Mouse (Mus musculus): ENCODE data around the gene Mep1a. TPM values are rescaled to one million over a fixed set of nuclear protein-coding genes. Genes with fewer than 3 reads are reported as not detected.
"Not testable (repeated sequence)": the region's sequence is repeated elsewhere in the genome, so short reads cannot be mapped to it uniquely, and the experiment has no call there.

Mep1a gene
- total and polyA plus RNA-seq, 3 experiments = not detected

- no peaks in the 10 kb centered on the region for H3K79me2 ChIP-seq (ENCODE audit: control insufficient read depth, insufficient read depth, low read length, poor library complexity)
- H3K9me3 ChIP-seq (replicated peaks; ENCODE audit: insufficient read depth, low read length) = no peaks in the 10 kb centered on the region
Measured at GRCm38 (mm10) chr17:43497521-43497920, 5.1 kb downstream of the Mep1a start.

GRCm38 (mm10) chr17:43495502-43495901 lies 7.1 kb downstream of the Mep1a start:
- H3K79me2 ChIP-seq (ENCODE audit: control insufficient read depth, insufficient read depth, low read length, poor library complexity) = no peaks in the 10 kb centered on the region
- no peaks in the 10 kb centered on the region for H3K4me1 ChIP-seq (ENCODE audit: control insufficient read depth in 1 of 2, insufficient read depth in 2 of 2, low read length in 2 of 2)
- H3K36me3 ChIP-seq (ENCODE audit: control insufficient read depth in 1 of 2, insufficient read depth in 2 of 2, low read length in 2 of 2) = no peaks in the 10 kb centered on the region
- TF ChIP-seq BHLHE40 (IDR thresholded peaks at IDR 0.05; ENCODE audit: borderline replicate concordance, low read depth, low read length) = no peak
- no peak for TF ChIP-seq NRF1 (IDR thresholded peaks at IDR 0.05; ENCODE audit: insufficient read depth, low read depth, low read length, poor library complexity, severe bottlenecking)
- TF ChIP-seq CTCF (IDR thresholded peaks at IDR 0.05 in 2 of 3, conservative IDR thresholded peaks at IDR 0.05 in 1 of 3; ENCODE audit: control insufficient read depth in 1 of 3, insufficient read depth in 1 of 3, low read depth in 2 of 3, low read length in 3 of 3, poor library complexity in 1 of 3, severe bottlenecking in 1 of 3) = no peak
- no peak for TF ChIP-seq POLR2A (IDR thresholded peaks at IDR 0.05; ENCODE audit: control insufficient read depth in 1 of 2, insufficient read depth in 1 of 2, low read depth in 1 of 2, low read length in 2 of 2, poor library complexity in 1 of 2)
- no peak for TF ChIP-seq EP300 (IDR thresholded peaks at IDR 0.05; ENCODE audit: low read depth in 1 of 2, low read length in 2 of 2)
- TF ChIP-seq UBTF (IDR thresholded peaks at IDR 0.05; ENCODE audit: borderline replicate concordance, insufficient read depth, low read depth, low read length) = no peak
- no peak for TF ChIP-seq RCOR1 (IDR thresholded peaks at IDR 0.05; ENCODE audit: low read depth, low read length)
- TF ChIP-seq MEF2A (IDR thresholded peaks at IDR 0.05; ENCODE audit: extremely low read depth, insufficient replicate concordance, low read depth, low read length, poor library complexity, severe bottlenecking) = no peak
- no peak for TF ChIP-seq POLR2AphosphoS5 (IDR thresholded peaks at IDR 0.05; ENCODE audit: borderline replicate concordance, low read depth, low read length)
- no peak for TF ChIP-seq JUND (IDR thresholded peaks at IDR 0.05; ENCODE audit: low read depth, low read length)
- TF ChIP-seq POLR2AphosphoS2 (IDR thresholded peaks at IDR 0.05; ENCODE audit: low read length) = no peak
- no peak for TF ChIP-seq E2F4 (IDR thresholded peaks at IDR 0.05; ENCODE audit: borderline replicate concordance, low read depth, low read length)
- TF ChIP-seq ELF1 (IDR thresholded peaks at IDR 0.05; ENCODE audit: low read depth, low read length) = no peak
- DNase-seq (ENCODE audit: low read depth, low spot score) = no peak
- no peak overlapping the region for H3K9ac ChIP-seq (ENCODE audit: control insufficient read depth, low read depth, low read length, poor library complexity, severe bottlenecking)
- H3K4me3 ChIP-seq (ENCODE audit: control insufficient read depth in 1 of 2, insufficient read depth in 1 of 2, low read depth in 2 of 2, low read length in 2 of 2) = no peak overlapping the region
- H3K9me3 ChIP-seq (replicated peaks; ENCODE audit: insufficient read depth, low read length) = no peaks in the 10 kb centered on the region
- H3K27me3 ChIP-seq (ENCODE audit: control insufficient read depth in 1 of 2, insufficient read depth in 2 of 2, low read length in 2 of 2) = no peaks in the 10 kb centered on the region
- H3K27ac ChIP-seq (ENCODE audit: control insufficient read depth, low read depth, low read length) = no peak overlapping the region

More at GRCm38 (mm10) chr17:43497521-43497920, 5.1 kb downstream of the Mep1a start:
- no peak overlapping the region for H3K27ac ChIP-seq (ENCODE audit: control insufficient read depth, low read depth, low read length)
- no peak overlapping the region for H3K4me3 ChIP-seq (ENCODE audit: control insufficient read depth in 1 of 2, insufficient read depth in 1 of 2, low read depth in 2 of 2, low read length in 2 of 2)
- no peak overlapping the region for H3K9ac ChIP-seq (ENCODE audit: control insufficient read depth, low read depth, low read length, poor library complexity, severe bottlenecking)
- H3K4me1 ChIP-seq (ENCODE audit: control insufficient read depth in 1 of 2, insufficient read depth in 2 of 2, low read length in 2 of 2) = no peaks in the 10 kb centered on the region
- H3K36me3 ChIP-seq (ENCODE audit: control insufficient read depth in 1 of 2, insufficient read depth in 2 of 2, low read length in 2 of 2) = no peaks in the 10 kb centered on the region
- TF ChIP-seq MYC (IDR thresholded peaks at IDR 0.05; ENCODE audit: low read depth, low read length) = no peak
- TF ChIP-seq POLR2A (IDR thresholded peaks at IDR 0.05; ENCODE audit: control insufficient read depth in 1 of 2, insufficient read depth in 1 of 2, low read depth in 1 of 2, low read length in 2 of 2, poor library complexity in 1 of 2) = no peak
- TF ChIP-seq MYB (IDR thresholded peaks at IDR 0.05; ENCODE audit: low read depth, low read length) = no peak
- no peak for TF ChIP-seq NELFE (IDR thresholded peaks at IDR 0.05; ENCODE audit: low read depth, low read length)
- no peak for TF ChIP-seq POLR2AphosphoS5 (IDR thresholded peaks at IDR 0.05; ENCODE audit: borderline replicate concordance, low read depth, low read length)
- no peak for TF ChIP-seq RCOR1 (IDR thresholded peaks at IDR 0.05; ENCODE audit: low read depth, low read length)
- no peak for TF ChIP-seq UBTF (IDR thresholded peaks at IDR 0.05; ENCODE audit: borderline replicate concordance, insufficient read depth, low read depth, low read length)
- no peak for TF ChIP-seq BHLHE40 (IDR thresholded peaks at IDR 0.05; ENCODE audit: borderline replicate concordance, low read depth, low read length)
- no peak for TF ChIP-seq USF1 (IDR thresholded peaks at IDR 0.05; ENCODE audit: low read depth, low read length)
- TF ChIP-seq E2F4 (IDR thresholded peaks at IDR 0.05; ENCODE audit: borderline replicate concordance, low read depth, low read length) = no peak
- no peak for TF ChIP-seq NRF1 (IDR thresholded peaks at IDR 0.05; ENCODE audit: insufficient read depth, low read depth, low read length, poor library complexity, severe bottlenecking)
- no peak for DNase-seq (ENCODE audit: low read depth, low spot score)
- no peaks in the 10 kb centered on the region for H3K27me3 ChIP-seq (ENCODE audit: control insufficient read depth in 1 of 2, insufficient read depth in 2 of 2, low read length in 2 of 2)

GRCm38 (mm10) chr17:43490371-43490770 lies 12.2 kb downstream of the Mep1a start:
- not testable (repeated sequence) for H3K4me1 ChIP-seq (ENCODE audit: control insufficient read depth in 1 of 2, insufficient read depth in 2 of 2, low read length in 2 of 2); H3K9me3 ChIP-seq (replicated peaks; ENCODE audit: insufficient read depth, low read length); H3K36me3 ChIP-seq (ENCODE audit: control insufficient read depth in 1 of 2, insufficient read depth in 2 of 2, low read length in 2 of 2); H3K27me3 ChIP-seq (ENCODE audit: control insufficient read depth in 1 of 2, insufficient read depth in 2 of 2, low read length in 2 of 2); DNase-seq (ENCODE audit: low read depth, low spot score); H3K9ac ChIP-seq (ENCODE audit: control insufficient read depth, low read depth, low read length, poor library complexity, severe bottlenecking); H3K4me3 ChIP-seq (ENCODE audit: control insufficient read depth in 1 of 2, insufficient read depth in 1 of 2, low read depth in 2 of 2, low read length in 2 of 2); H3K79me2 ChIP-seq (ENCODE audit: control insufficient read depth, insufficient read depth, low read length, poor library complexity); H3K27ac ChIP-seq (ENCODE audit: control insufficient read depth, low read depth, low read length)
